Mouse (Mus musculus) embryonic facial prominence, embryonic 11.5 days (tissue): ENCODE data around the gene Mcoln3. TPM values are rescaled to one million over a fixed set of nuclear protein-coding genes. Genes with fewer than 3 reads are reported as not detected.
A peak's percentile ranks its signal among the peaks of the same experiment; 100 is the strongest.

Source experiments
- ATAC-seq: fragments of 200-750 bp; cut with Nextera tagmentation; replicated peaks from 2 replicates; pipeline ENCODE4 v1.8.0; 2017; ENCODE audit warnings: low read depth; ENCODE audit not compliant: insufficient number of reproducible peaks, low FRiP score, low TSS enrichment
- DNase-seq: peaks from one replicate; pipeline ENCODE4 v3.0.0-alpha.2; 2015; ENCODE audit warnings: low spot score
- H3K27ac ChIP-seq: fragments of 300-500 bp; sonication (generic); replicated peaks from 2 replicates; pipeline ENCODE4 v1.5.1; 2014; ENCODE audit warnings: mild to moderate bottlenecking, low read depth, low read length, control low read depth
- H3K27me3 ChIP-seq: fragments of 300-500 bp; sonication (generic); 2 replicates; pipeline ENCODE4 v1.6.1; 2014; ENCODE audit warnings: mild to moderate bottlenecking, low read length, moderate library complexity, mixed read lengths; ENCODE audit not compliant: control insufficient read depth, insufficient read depth
- H3K36me3 ChIP-seq: fragments of 300-500 bp; sonication (generic); replicated peaks from 2 replicates; pipeline ENCODE4 v1.6.1; 2014; ENCODE audit warnings: low read depth, mild to moderate bottlenecking, low read length, moderate library complexity, mixed read lengths; ENCODE audit not compliant: control insufficient read depth, insufficient read depth
- H3K4me1 ChIP-seq: fragments of 300-500 bp; sonication (generic); 2 replicates; pipeline ENCODE4 v1.6.1; 2014; ENCODE audit warnings: low read length, mixed read lengths; ENCODE audit not compliant: control insufficient read depth, insufficient read depth
- H3K4me2 ChIP-seq: fragments of 300-500 bp; sonication (generic); 2 replicates; pipeline ENCODE4 v1.6.1; 2014; ENCODE audit warnings: low read depth, mild to moderate bottlenecking, control low read depth, low read length, moderate library complexity
- H3K4me3 ChIP-seq: fragments of 300-500 bp; sonication (generic); 2 replicates; pipeline ENCODE4 v1.5.1; 2014; ENCODE audit warnings: low read depth, low read length, control low read depth
- H3K9ac ChIP-seq: fragments of 300-500 bp; sonication (generic); replicated peaks from 2 replicates; pipeline ENCODE4 v1.6.1; 2014; ENCODE audit warnings: mild to moderate bottlenecking, control low read depth, low read length
- H3K9me3 ChIP-seq: fragments of 300-500 bp; sonication (generic); replicated peaks from 2 replicates; pipeline ENCODE4 v1.6.1; 2016; ENCODE audit warnings: mild to moderate bottlenecking, low read length, inconsistent platforms, mixed read lengths; ENCODE audit not compliant: control insufficient read depth
- WGBS: fragments of 180-500 bp; shearing (Covaris S2); extraction: QIAGEN DNeasy Blood & Tissue Kit; methylation state at CpG from one replicate; pipeline ENCODE4 v1.1.7; 2014; 5-methylcytosine and 5-hydroxymethylcytosine counted together
- polyA plus RNA-seq: library from polyadenylated mRNA; unstranded; fragments of >200 nt; fragmentation: Nextera tagmentation; extraction: Ambion mirVana; gene quantifications from 2 replicates; pipeline ENCODE4 v1.2.1, GENCODE M21; 2014

The Mcoln3 gene
- polyA plus RNA-seq, 1 experiment from 2014 or later: 8.6 TPM

DNA sequence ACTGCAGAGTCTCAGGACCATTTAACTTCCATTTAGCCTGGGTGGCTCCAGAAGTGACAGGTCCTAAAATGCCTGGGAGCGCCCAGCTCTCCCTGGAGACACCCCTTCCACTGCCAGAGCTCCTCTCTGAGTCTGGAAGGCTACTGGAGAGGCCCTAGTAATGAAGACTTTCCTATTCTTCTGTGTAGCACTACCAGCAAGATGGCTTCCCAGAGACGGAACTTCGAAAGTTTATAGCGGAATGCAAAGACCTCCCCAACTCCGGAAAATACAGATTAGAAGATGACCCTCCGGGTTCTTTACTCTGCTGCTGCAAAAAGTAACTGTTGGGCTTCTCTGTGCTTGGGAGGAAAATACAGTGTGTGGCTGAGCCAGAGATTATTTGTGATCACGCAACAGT is 23.0 kb downstream of the Mcoln3 start:
- Histone ChIP-seq H3K4me1 (no peaks in the 10 kb centered on the region), H3K36me3 (no peaks in the 10 kb centered on the region), H3K4me3 (no peak overlapping the region), H3K4me2 (no peak overlapping the region), H3K9ac (no peak overlapping the region), H3K9me3 (no peaks in the 10 kb centered on the region), H3K27ac (no peak overlapping the region), H3K27me3 (no peaks in the 10 kb centered on the region)
- DNase-seq (no peak), ATAC-seq (no peak)
- WGBS: 91% methylated on average over 7 of the region's 7 CpGs

DNA sequence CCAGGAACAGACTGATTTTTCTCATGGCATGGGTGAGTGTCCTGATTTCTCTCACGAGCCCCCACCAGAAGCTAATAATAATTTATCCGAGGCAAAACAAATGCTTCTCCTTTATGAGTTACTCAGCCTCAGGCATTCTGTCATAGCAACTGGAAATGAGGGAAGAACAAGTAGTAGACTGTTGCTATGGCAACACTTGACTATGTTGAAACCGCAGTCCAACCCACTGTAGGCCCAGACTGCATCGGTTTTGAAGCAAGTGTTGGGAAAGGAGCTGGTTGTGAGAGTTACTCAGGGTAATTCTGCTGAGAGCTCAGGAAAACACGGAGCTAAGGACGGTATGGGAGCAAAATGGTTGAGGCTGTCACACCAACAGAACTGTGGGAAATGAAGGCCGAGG is 25.3 kb downstream of the Mcoln3 start:
- Histone ChIP-seq H3K4me2 (no peak overlapping the region), H3K4me1 (no peaks in the 10 kb centered on the region)
- 84% methylated on average over 7 of the region's 7 CpGs for WGBS

DNA sequence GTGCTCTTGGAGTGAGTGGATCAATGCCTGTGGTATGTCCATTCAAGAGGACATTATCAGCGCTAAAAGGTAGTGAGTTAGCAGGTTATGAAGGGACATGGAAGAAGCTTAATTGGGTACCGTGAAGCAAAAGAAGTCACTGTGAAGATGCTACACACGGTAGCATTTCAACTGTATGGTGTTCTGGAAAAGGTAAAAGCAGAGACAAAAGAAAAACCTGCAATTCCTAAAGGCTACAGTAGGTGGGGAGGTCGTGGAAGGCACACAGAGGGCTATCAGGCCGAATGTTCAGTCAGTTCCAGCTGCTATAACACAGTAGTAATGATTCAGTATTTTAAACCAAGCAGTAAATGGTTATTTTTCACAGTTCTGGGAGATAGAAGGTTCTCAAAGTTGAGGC is 28.3 kb downstream of the Mcoln3 start:
- ATAC-seq: no peak
- 63% methylated on average over 5 of the region's 5 CpGs for WGBS
- Histone ChIP-seq H3K27ac (no peak overlapping the region), H3K9ac (no peak overlapping the region), H3K27me3 (0 out of 2 replicates have a peak, but pooled peaks cover 3% of the 10 kb centered on the region), H3K36me3 (no peaks in the 10 kb centered on the region), H3K4me2 (no peak overlapping the region), H3K4me3 (no peak overlapping the region), H3K4me1 (peaks cover 6% of the 10 kb centered on the region; the same call in 1 of the 2 replicates), H3K9me3 (no peaks in the 10 kb centered on the region)
- no peak for DNase-seq

More for the DNA sequence above, 25.3 kb downstream of the Mcoln3 start:
- H3K4me3 ChIP-seq: no peak overlapping the region
- no peaks in the 10 kb centered on the region for H3K27me3 ChIP-seq
- DNase-seq (no peak), ATAC-seq (no peak)
- H3K9ac ChIP-seq: no peak overlapping the region
- H3K27ac ChIP-seq: no peak overlapping the region
- H3K9me3 ChIP-seq: no peaks in the 10 kb centered on the region
- H3K36me3 ChIP-seq: no peaks in the 10 kb centered on the region

DNA sequence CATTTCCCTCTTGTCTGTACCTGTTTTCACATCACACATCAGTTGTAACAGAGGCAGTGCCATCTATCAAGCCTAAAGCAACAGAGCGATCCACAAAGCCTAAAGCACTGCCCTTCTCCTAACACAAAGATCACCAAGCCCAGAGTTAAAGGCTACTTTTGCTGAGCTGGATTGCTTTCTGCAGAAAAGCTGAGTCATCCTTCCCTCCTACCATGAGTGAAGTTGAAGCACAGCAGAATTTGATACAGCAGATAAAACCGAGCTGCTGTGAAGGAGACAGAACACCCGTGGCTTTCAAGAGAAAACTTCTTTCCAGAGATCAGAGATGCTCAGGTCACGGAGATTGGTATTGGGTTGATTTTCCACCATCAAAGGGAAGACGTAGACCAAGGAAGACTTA is 28.9 kb downstream of the Mcoln3 start:
- Histone ChIP-seq H3K4me1 (peaks cover 6% of the 10 kb centered on the region; the same call in 1 of the 2 replicates), H3K27ac (no peak overlapping the region), H3K4me2 (no peak overlapping the region), H3K27me3 (0 out of 2 replicates have a peak, but pooled peaks cover 3% of the 10 kb centered on the region), H3K9ac (no peak overlapping the region), H3K9me3 (no peaks in the 10 kb centered on the region), H3K36me3 (no peaks in the 10 kb centered on the region), H3K4me3 (no peak overlapping the region)
- no peak for DNase-seq
- 63% methylated on average over 5 of the region's 5 CpGs for WGBS
- ATAC-seq: no peak

DNA sequence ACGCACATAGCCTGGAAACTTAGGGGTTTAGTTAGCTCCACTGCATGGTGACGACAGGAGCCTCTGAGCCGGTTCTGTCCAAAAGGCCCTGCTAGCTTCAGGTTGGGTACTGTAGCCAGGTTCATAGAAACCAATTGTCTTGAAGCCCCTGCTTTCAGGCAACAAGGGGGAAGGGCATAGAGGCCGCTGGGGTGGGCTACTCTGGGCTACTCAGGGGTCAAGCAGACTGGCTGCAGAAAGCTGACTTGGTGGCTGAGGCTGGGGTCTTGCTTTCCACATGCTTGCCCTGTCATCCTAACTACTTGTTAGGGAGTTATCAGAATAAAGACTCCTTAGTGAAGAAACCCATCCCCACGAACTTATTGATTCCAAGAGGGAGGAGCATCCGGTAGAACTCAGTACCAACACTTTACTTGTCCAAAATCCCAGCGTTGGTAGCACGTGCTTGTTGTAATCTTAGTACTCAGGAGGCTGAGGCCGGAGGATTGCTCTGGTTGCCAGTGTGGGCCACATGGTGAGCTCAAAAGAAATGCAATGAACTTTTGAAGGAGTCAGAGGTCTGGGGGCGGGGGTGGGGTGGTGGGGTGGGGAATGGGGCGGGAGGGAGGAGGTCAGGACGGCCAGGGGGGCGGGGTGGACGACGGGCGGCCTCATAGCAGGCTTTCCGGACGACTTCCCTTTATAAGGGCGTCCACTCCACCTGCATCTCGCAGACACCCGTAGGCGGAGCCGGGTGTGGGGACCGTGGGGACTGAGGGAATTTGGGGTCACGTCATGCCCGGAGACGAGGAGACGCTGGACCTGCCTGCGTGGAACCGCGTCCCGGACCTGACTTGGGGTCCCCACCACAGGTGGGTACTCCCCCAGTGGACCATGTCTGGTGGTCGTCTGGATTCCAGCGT is 32.2 kb downstream of the Mcoln3 start, which contains the start of gene Mcoln2:
TSS of gene Mcoln2 (plus strand) at position 678 of the 902 bp plus-strand sequence.
- no peak for DNase-seq
- Histone ChIP-seq H3K27ac (no peak within 1 kb of the TSS), H3K4me2 (peak within 1 kb of the TSS; percentile 92), H3K4me1 (peaks cover 9% of the 10 kb centered on the region; the same call in 1 of the 2 replicates), H3K27me3 (0 out of 2 replicates have a peak, but pooled peaks cover 3% of the 10 kb centered on the region), H3K36me3 (no peaks in the 10 kb centered on the region), H3K9ac (peak within 1 kb of the TSS; percentile 43), H3K4me3 (peak within 1 kb of the TSS; percentile 39), H3K9me3 (no peaks in the 10 kb centered on the region)
- 11% methylated on average over 32 of the region's 34 CpGs for WGBS
- no peak for ATAC-seq

DNA sequence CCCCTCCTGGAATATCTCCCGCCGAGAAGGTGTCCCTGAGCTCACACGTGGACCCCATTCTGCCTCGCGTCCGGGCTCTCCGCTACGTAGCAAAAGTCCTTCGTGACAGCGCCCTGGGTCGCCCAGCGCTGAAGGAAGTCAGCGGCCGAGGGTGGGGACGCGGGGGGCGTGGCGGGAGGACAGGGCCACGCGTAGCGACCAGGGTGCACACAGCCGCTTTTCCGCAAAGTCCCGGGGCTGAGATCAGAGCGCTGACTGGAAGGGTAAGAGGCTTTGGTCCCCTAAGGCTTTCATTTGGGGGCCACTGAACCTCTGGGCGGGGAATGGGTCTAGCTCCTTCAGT is 32.8 kb downstream of the Mcoln3 start:
- 0 out of 2 replicates have a peak, but pooled peaks cover 3% of the 10 kb centered on the region for H3K27me3 ChIP-seq
- no peak for ATAC-seq
- 1% methylated on average over 26 of the region's 26 CpGs for WGBS
- H3K4me3 ChIP-seq: peak overlapping the region; percentile 39
- peak; percentile 46 for DNase-seq
- H3K27ac ChIP-seq: no peak overlapping the region
- peaks cover 9% of the 10 kb centered on the region; the same call in 1 of the 2 replicates for H3K4me1 ChIP-seq
- no peaks in the 10 kb centered on the region for H3K36me3 ChIP-seq
- peak overlapping the region; percentile 43 for H3K9ac ChIP-seq
- no peaks in the 10 kb centered on the region for H3K9me3 ChIP-seq
- peak overlapping the region; percentile 92 for H3K4me2 ChIP-seq

DNA sequence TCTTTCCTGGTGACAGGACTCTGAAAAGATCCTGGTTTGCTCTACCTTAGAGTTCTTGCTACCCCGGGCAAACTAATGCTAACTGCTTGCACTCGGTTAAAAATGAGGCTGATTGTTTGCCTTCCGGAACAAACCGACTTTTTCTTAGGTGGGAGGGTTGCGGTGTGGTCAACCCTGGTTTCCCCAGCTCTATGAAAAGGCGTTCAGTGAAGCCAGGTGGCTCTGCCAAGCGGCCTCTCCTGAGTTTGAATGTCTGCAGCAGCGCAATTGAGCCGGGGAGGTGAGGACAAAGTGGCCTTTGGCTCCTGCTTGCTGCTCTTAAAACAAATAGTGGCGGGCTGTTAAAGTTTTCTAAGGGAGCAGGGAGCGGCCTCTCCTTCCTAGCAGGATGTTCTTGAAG is 33.3 kb downstream of the Mcoln3 start:
- H3K4me2 ChIP-seq: peak overlapping the region; percentile 92; the same call in 1 of the 2 replicates
- WGBS: 19% methylated on average over 11 of the region's 11 CpGs
- DNase-seq (no peak), ATAC-seq (no peak)
- H3K36me3 ChIP-seq: no peaks in the 10 kb centered on the region
- no peaks in the 10 kb centered on the region for H3K9me3 ChIP-seq
- H3K9ac ChIP-seq: no peak overlapping the region
- no peak overlapping the region for H3K27ac ChIP-seq
- H3K4me1 ChIP-seq: peaks cover 9% of the 10 kb centered on the region; the same call in 1 of the 2 replicates
- 0 out of 2 replicates have a peak, but pooled peaks cover 3% of the 10 kb centered on the region for H3K27me3 ChIP-seq
- H3K4me3 ChIP-seq: peak overlapping the region; percentile 39; the same call in 1 of the 2 replicates

DNA sequence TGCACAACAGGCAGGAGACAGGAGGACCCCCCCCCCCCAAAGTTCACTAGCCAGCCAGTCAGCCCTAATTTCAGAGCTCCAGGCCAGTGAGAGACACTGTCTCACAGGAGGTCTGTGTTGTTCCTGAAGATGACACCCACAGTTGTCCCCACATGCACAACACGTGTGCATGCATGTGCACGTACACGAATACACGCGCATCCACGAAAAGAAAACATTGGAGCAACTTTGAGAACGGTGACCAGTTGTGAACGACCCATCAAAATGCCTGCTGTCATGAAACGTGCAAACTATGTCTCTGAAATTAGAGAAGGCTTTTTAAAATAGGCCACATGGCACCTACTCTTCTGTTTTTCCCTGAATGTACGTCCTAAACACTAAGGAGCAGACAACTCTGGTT is 34.1 kb downstream of the Mcoln3 start:
- WGBS: 90% methylated on average over 10 of the region's 10 CpGs
- Histone ChIP-seq H3K9me3 (no peaks in the 10 kb centered on the region), H3K4me3 (no peak overlapping the region), H3K36me3 (no peaks in the 10 kb centered on the region), H3K4me2 (no peak overlapping the region), H3K4me1 (peaks cover 9% of the 10 kb centered on the region; the same call in 1 of the 2 replicates), H3K27me3 (0 out of 2 replicates have a peak, but pooled peaks cover 3% of the 10 kb centered on the region), H3K27ac (no peak overlapping the region), H3K9ac (no peak overlapping the region)
- DNase-seq (no peak), ATAC-seq (no peak)
